Mouse (Mus musculus) gonadal fat pad, adult 2 months (tissue): Measurements from ENCODE around the gene Rps6kb1. TPM values are rescaled to one million over a fixed set of nuclear protein-coding genes. Genes with fewer than 3 reads are reported as not detected.
"Not testable (repeated sequence)": the region's sequence is repeated elsewhere in the genome, so short reads cannot be mapped to it uniquely, and the experiment has no call there.

Experiments used
- DNase-seq: peaks from one replicate; pipeline ENCODE4 v3.0.0-alpha.2; 2012; ENCODE audit warnings: low read depth
- polyA plus RNA-seq: library from polyadenylated mRNA; depleted of rRNA; stranded (reverse); fragments of >200 nt; gene quantifications from 2 replicates; pipeline ENCODE4 v1.2.3, GENCODE M21; 2012

The Rps6kb1 gene
- polyA plus RNA-seq, 1 experiment: 7.7 TPM

- no peak for DNase-seq
These were observed 4.1 kb downstream of the Rps6kb1 start for GRCm38 (mm10) chr11:86540476-86540845.

DNA sequence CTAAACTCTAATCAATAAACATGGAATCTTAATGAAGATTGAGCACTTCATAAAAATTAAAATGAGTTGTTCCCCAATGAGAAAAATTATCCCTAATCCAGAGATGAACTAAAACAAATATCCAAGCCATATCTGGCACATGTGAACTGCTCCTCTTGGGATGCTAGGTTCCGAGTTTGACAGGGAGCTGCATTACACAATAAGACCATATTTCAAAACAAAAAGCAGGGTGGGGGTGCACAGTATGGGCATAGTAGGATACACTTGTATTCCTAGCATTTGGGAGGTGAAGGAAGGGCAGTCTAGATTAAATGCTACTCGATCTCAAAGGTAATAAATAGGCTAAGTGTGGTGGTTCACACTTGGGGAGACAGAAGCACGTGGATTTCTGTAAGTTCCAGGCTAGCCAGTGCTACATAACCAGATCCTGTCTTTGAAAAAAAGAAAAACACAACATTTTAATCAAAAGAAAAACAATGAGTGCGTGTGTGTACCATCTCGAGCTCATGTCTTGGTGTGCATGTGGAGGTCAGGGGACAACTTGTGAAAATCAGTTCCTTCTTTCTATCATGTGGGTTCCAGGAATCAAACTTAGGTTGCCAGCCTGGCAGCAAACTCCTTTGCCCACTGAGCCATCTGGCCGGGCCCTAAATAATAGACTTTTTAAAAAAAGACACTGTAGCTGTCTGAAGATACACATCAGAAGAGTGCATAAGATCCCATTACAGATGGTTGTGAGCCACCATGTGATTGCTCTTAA lies 4.7 kb downstream of the Rps6kb1 start:
- DNase-seq: no peak

- no peak for DNase-seq
These were observed 5.8 kb downstream of the Rps6kb1 start for GRCm38 (mm10) chr11:86538786-86539185.

GRCm38 (mm10) chr11:86534201-86534910 lies 10.2 kb downstream of the Rps6kb1 start:
- DNase-seq: no peak

- DNase-seq: not testable (repeated sequence)
These were observed 11.3 kb downstream of the Rps6kb1 start for GRCm38 (mm10) chr11:86533302-86533701.

DNA sequence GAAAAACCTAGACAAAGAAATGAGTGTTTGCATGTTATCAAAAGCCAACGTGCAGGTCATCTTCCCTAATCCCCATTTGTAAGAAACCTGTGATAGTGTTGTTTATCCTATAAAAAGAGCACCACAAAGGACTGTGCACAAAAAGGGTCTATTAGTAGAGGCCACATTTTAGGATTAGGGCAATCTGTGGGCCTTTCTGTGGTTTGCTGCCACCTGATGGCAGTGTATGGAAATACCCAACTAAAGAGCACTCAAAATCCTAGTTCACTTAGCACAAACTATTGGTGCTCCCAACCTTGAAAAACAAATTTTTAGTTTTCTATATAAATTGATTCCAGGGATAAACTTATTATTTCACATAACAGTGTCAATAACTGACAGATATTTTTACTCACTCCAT lies 11.8 kb downstream of the Rps6kb1 start:
- no peak for DNase-seq

GRCm38 (mm10) chr11:86527528-86527927 lies 17.1 kb downstream of the Rps6kb1 start:
- no peak for DNase-seq

DNA sequence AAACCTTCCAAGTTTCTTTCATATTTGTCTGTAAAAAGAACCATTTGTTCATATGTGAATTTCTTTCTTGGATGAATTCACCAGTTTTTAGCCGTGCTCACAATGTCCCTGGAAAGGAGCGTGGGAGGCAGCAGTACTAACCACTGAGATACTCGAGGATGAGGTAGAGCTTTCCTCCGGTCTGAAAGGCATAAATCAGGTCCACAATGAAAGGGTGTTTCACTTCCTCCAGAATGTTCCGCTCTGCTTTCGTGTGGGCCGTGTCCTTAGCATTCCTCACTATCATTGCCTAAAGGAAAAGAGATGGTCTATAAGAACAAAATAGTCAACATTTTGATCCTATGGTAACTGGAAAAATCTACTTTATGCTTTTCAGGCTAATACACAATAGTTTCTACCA lies 24.9 kb downstream of the Rps6kb1 start:
- DNase-seq: no peak

DNA sequence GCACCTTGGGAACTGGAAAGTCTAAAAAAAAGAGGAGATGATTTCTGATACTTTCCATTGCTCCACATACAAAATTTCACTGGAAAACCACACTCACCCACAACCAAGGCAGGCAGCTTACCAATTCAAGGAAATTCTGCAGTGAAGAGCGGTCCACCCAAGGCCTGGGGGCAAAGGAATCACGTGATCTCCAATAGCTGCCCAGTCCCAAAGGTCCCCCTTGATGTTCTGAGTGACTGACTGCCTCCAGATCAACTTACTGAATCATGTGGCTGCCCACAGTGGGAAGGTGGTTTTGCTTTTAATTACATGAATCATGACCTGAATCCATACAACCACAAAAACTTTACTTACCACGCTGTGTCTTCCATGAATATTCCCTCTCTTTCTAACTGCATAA lies 27.4 kb downstream of the Rps6kb1 start:
- DNase-seq: no peak

- DNase-seq: no peak
These were observed 28.0 kb downstream of the Rps6kb1 start for GRCm38 (mm10) chr11:86516620-86517019.

DNA sequence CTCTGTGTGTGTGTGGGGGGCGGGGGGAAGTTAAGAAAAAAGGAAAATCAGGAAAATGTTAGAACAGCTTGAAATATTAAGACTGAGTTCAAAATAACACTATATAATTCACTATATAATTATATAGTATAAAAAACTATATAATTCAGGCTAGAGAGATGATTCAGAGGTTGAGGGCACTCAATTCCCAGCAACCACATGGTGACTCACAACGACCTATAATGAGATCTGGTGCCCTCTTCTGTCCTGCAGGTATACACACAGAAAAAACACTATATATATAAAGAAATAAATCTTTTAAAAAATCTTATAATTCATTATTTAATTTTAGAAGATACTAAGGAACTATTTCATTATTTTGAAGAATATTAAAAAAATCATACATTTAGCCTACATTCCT lies 36.6 kb downstream of the Rps6kb1 start:
- no peak for DNase-seq

DNA sequence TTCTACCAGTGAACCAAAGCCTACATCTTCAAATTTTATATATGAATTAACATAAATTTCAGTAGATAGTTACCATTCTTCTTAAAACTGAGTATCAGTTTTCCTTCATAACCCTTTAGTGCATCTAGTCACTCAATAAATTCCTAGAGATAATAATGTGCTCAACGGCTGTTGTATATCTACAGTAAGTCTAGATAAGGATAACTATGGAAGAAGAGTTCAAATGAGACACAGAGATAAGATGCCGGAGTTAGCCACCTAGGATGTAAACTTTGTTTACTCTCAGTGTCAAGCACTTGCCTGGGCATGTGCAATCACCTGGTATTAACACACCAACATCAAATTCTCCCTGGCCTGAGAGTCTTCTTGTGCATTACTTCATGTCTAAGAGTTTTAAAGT lies 37.3 kb downstream of the Rps6kb1 start:
- no peak for DNase-seq

- no peak for DNase-seq
These were observed 41.5 kb downstream of the Rps6kb1 start for GRCm38 (mm10) chr11:86503121-86503520.

GRCm38 (mm10) chr11:86500795-86501194 lies 43.8 kb downstream of the Rps6kb1 start:
- no peak for DNase-seq

- DNase-seq: no peak
These were observed 46.7 kb downstream of the Rps6kb1 start for GRCm38 (mm10) chr11:86497908-86498307.

- DNase-seq: no peak
These were observed 47.2 kb downstream of the Rps6kb1 start for GRCm38 (mm10) chr11:86497356-86497755.

GRCm38 (mm10) chr11:86490782-86491181 lies 53.8 kb downstream of the Rps6kb1 start:
- no peak for DNase-seq

- DNase-seq: no peak
These were observed 59.6 kb downstream of the Rps6kb1 start for GRCm38 (mm10) chr11:86484910-86485510.

DNA sequence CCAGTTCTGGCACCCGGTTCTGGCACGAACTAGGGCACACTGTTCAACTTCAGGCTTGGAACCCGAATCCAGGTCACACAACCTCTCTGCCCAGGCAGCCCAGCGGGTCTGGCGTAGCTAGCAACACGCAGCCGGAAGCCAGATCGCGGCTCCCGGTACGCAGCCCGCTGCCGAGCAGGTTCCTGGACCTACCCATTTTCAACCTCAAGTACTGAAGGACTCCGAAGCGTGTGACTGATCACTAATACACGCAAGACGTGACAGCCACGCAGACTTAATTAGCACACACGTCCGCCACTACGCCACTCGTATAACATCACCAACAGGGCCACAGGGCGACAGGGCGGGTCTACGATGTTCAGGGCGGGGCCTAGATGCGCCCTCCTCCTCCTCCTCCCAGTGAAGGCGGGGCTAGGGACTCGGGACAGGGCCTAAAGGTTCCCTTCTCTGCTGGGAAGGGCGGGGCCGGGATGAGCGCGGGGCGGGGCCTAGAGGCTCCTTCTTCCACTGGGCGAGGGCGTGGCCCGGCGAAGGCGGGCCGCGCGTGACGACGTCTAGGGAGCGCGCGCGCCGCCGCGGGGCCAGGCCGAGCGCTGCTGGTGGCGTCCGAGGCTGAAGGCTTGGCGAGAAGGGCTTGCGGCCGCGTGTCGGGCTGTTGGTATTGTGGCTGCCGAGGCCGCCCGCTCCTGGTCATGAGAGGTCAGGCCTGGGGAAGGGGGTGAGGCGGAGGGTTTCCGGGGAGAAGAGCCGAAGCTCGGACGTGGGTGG lies 60.3 kb downstream of the Rps6kb1 start, which contains the start of gene Rnft1:
TSS of gene Rnft1 (plus strand) at position 557 of the 768 bp plus-strand sequence.
- peak; percentile 72 for DNase-seq

DNA sequence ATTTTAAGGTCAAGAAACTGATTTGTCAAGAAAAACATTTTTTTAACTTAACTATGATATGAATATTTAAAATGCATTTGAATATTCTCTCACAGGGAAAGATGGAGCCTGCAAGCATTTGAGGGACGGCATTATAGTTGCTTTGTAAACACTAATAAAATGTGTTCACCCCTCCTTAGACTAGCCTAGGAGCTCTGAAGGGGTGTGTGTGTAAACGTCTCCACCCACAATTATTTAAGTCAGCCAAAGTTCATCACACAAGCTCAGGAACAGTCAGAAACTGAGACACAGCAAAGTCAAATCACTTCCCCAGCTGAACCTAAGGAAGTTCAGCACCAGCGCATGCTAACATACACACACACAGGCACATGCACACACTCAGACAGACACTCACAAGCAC lies 71.0 kb downstream of the Rps6kb1 start:
- no peak for DNase-seq

DNA sequence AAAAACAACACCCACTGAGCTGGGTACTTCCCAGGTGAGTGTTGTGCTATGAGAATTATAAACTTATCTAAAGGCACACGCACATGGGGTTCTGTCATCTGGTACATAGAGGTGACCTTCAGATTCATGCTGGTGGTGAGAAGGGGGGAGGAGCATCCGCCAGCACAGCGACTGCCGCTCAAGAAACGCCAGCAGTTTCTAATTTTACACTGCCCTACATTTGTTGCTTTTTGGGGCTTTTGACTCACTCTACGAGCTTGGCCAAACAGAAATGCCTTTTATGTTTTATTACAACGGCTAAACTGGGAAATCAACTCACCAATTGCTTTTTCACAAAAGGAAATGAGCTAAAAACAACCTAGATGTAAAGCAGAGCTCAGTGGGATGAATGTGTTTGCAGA lies 71.8 kb downstream of the Rps6kb1 start:
- no peak for DNase-seq

GRCm38 (mm10) chr11:86471785-86472184 lies 72.8 kb downstream of the Rps6kb1 start:
- no peak for DNase-seq
